Mouse (Mus musculus): ENCODE results near the gene Fbxw4.

GRCm38 (mm10) chr19:45597106-45597505, 63.0 kb downstream of the Fbxw4 start:
- TF ChIP-seq CTCF (IDR thresholded peaks at IDR 0.05; ENCODE audit: low read depth, low read length) (no peak), POLR2A (IDR thresholded peaks at IDR 0.05; ENCODE audit: extremely low read depth, insufficient read depth, low read length) (no peak)

All from liver, adult 2 months (tissue).